Mouse (Mus musculus): ENCODE results near the gene Slc24a4. TPM values are rescaled to one million over a fixed set of nuclear protein-coding genes. Genes with fewer than 3 reads are reported as not detected.

Slc24a4 gene
- total and polyA plus RNA-seq, 3 experiments, result 0.23 to 0.69 (median 0.34) TPM

DNA sequence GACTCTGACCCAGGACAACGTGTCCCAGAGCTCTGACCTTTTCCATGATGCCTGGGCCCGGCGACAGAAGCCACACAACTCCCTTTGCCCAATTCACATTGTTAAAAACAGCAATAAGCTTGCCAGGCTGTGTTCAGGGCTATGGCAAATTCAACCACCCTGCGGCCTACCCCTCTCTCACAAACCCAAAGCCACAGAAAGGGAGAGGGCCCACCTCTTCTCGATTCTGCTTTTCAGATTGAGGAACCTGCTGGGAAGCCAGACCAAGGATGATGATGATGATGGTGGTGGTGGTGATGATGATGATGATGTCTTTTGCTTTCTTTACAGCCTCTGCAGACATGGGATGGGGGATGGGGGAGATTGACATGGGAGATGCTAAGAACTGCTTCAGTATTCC lies 117.7 kb downstream of the Slc24a4 start:
- dilution Hi-C loops (cut with MboI; ENCODE audit: extremely low pct_ligation_motif_present, extremely low pct_unique_long_range_greater_than_20kb, low sequenced_read_pairs), result no loop called here
- H3K9me3 ChIP-seq (replicated peaks; ENCODE audit: low read length), result no peaks in the 10 kb centered on the region
- no peaks in the 10 kb centered on the region for H3K36me3 ChIP-seq (replicated peaks in 1 of 2; ENCODE audit: control insufficient read depth in 1 of 2, insufficient read depth in 1 of 2, low read length in 1 of 2)
- H3K27ac ChIP-seq (ENCODE audit: insufficient read depth, low read depth), result no peak overlapping the region
- no peaks in the 10 kb centered on the region for H3K79me2 ChIP-seq (replicated peaks; ENCODE audit: control insufficient read depth, extremely low read depth, insufficient read depth, poor library complexity, severe bottlenecking)
- TF ChIP-seq RCOR1 (conservative IDR thresholded peaks at IDR 0.05; ENCODE audit: low read depth, low read length) (no peak), GABPA (IDR thresholded peaks at IDR 0.05; ENCODE audit: insufficient replicate concordance, low read depth, low read length) (no peak), CHD1 (IDR thresholded peaks at IDR 0.05; ENCODE audit: low read depth, low read length) (no peak), POLR2AphosphoS2 (IDR thresholded peaks at IDR 0.05; ENCODE audit: low read depth, low read length) (no peak), USF2 (conservative IDR thresholded peaks at IDR 0.05; ENCODE audit: low read depth, low read length) (no peak), USF1 (IDR thresholded peaks at IDR 0.05; ENCODE audit: low read depth, low read length) (no peak), E2F4 (IDR thresholded peaks at IDR 0.05; ENCODE audit: insufficient replicate concordance, low read depth, low read length) (no peak)
- in situ Hi-C loops (cut with MboI; ENCODE audit: low pct_ligation_motif_present, low pct_unique_long_range_greater_than_20kb, low sequenced_read_pairs), result no loop called here
- peaks cover 2 to 7% of the 10 kb centered on the region in 2 experiments for H3K4me1 ChIP-seq (ENCODE audit: control insufficient read depth in 1 of 2, insufficient read depth in 2 of 2)
- no peak overlapping the region for H3K4me3 ChIP-seq (replicated peaks in 1 of 3; ENCODE audit: low read depth in 2 of 3, low read length in 2 of 3, poor library complexity in 1 of 3)
- no peak overlapping the region for H3K9ac ChIP-seq (ENCODE audit: insufficient read depth, low read depth)
- no peak for DNase-seq (ENCODE audit: extremely low read depth)
- H3K4me2 ChIP-seq (ENCODE audit: insufficient read depth, low read depth, poor library complexity, severe bottlenecking), result no peak overlapping the region
- H3K27me3 ChIP-seq (replicated peaks), result no peaks in the 10 kb centered on the region

DNA sequence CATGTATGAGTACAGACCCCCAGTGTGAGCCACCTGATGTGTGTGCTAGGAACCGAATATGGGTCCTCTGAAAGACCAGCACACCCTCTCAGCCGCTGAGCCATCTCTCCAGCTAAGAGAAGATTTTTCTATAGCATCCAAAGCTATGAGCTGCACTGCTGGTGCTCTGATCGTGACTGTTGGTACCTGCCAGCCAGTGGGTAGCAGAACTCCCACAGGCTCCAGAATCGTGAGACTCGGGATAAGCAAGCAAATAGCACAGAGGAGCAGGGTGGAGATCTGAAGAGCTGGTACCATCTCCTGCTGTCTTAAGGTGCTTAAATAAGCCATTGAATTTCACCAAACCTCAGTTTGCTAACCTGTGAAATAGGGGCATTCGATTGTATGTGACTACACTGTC lies 119.6 kb downstream of the Slc24a4 start:
- no peak overlapping the region for H3K9ac ChIP-seq (ENCODE audit: insufficient read depth, low read depth)
- H3K9me3 ChIP-seq (replicated peaks; ENCODE audit: low read length), result no peaks in the 10 kb centered on the region
- in situ Hi-C loops (cut with MboI; ENCODE audit: low pct_ligation_motif_present, low pct_unique_long_range_greater_than_20kb, low sequenced_read_pairs), result no loop called here
- dilution Hi-C loops (cut with MboI; ENCODE audit: extremely low pct_ligation_motif_present, extremely low pct_unique_long_range_greater_than_20kb, low sequenced_read_pairs), result no loop called here
- no peak overlapping the region for H3K4me3 ChIP-seq (replicated peaks in 1 of 3; ENCODE audit: low read depth in 2 of 3, low read length in 2 of 3, poor library complexity in 1 of 3)
- no peak overlapping the region for H3K4me2 ChIP-seq (ENCODE audit: insufficient read depth, low read depth, poor library complexity, severe bottlenecking)
- no peaks in the 10 kb centered on the region for H3K27me3 ChIP-seq (replicated peaks)
- peaks cover 2 to 19% of the 10 kb centered on the region in 2 experiments for H3K4me1 ChIP-seq (ENCODE audit: control insufficient read depth in 1 of 2, insufficient read depth in 2 of 2)
- no peaks in the 10 kb centered on the region for H3K36me3 ChIP-seq (replicated peaks in 1 of 2; ENCODE audit: control insufficient read depth in 1 of 2, insufficient read depth in 1 of 2, low read length in 1 of 2)
- no peak for DNase-seq (ENCODE audit: extremely low read depth)
- TF ChIP-seq POLR2A (IDR thresholded peaks at IDR 0.05; ENCODE audit: low read depth, low read length) (no peak), IRF4 (IDR thresholded peaks at IDR 0.05; ENCODE audit: low read depth, low read length) (no peak), KAT2A (IDR thresholded peaks at IDR 0.05; ENCODE audit: insufficient replicate concordance, low read length) (no peak), ZMIZ1 (IDR thresholded peaks at IDR 0.05; ENCODE audit: low read depth, low read length) (no peak), CTCF (conservative IDR thresholded peaks at IDR 0.05 in 1 of 2, IDR thresholded peaks at IDR 0.05 in 1 of 2; ENCODE audit: low read depth in 2 of 2, low read length in 2 of 2) (no peak), HCFC1 (IDR thresholded peaks at IDR 0.05; ENCODE audit: low read depth, low read length) (no peak), ETS1 (conservative IDR thresholded peaks at IDR 0.05; ENCODE audit: low read depth, low read length) (no peak), MXI1 (IDR thresholded peaks at IDR 0.05; ENCODE audit: low read depth, low read length) (no peak), SMC3 (IDR thresholded peaks at IDR 0.05; ENCODE audit: low read depth, low read length) (no peak), POLR2AphosphoS2 (IDR thresholded peaks at IDR 0.05; ENCODE audit: low read depth, low read length) (no peak), GABPA (IDR thresholded peaks at IDR 0.05; ENCODE audit: insufficient replicate concordance, low read depth, low read length) (no peak), USF1 (IDR thresholded peaks at IDR 0.05; ENCODE audit: low read depth, low read length) (no peak), RAD21 (IDR thresholded peaks at IDR 0.05; ENCODE audit: low read depth, low read length) (no peak), SIN3A (IDR thresholded peaks at IDR 0.05; ENCODE audit: low read length) (no peak), NELFE (IDR thresholded peaks at IDR 0.05; ENCODE audit: low read depth, low read length) (no peak), UBTF (IDR thresholded peaks at IDR 0.05; ENCODE audit: low read depth, low read length) (no peak)
- H3K79me2 ChIP-seq (replicated peaks; ENCODE audit: control insufficient read depth, extremely low read depth, insufficient read depth, poor library complexity, severe bottlenecking), result no peaks in the 10 kb centered on the region
- H3K27ac ChIP-seq (ENCODE audit: insufficient read depth, low read depth), result no peak overlapping the region
